Mouse (Mus musculus): ENCODE measurements around the gene Ctnnd2. TPM values are rescaled to one million over a fixed set of nuclear protein-coding genes. Genes with fewer than 3 reads are reported as not detected.

The Ctnnd2 gene
- polyA plus RNA-seq, 1 experiment: 0.28 TPM

DNA sequence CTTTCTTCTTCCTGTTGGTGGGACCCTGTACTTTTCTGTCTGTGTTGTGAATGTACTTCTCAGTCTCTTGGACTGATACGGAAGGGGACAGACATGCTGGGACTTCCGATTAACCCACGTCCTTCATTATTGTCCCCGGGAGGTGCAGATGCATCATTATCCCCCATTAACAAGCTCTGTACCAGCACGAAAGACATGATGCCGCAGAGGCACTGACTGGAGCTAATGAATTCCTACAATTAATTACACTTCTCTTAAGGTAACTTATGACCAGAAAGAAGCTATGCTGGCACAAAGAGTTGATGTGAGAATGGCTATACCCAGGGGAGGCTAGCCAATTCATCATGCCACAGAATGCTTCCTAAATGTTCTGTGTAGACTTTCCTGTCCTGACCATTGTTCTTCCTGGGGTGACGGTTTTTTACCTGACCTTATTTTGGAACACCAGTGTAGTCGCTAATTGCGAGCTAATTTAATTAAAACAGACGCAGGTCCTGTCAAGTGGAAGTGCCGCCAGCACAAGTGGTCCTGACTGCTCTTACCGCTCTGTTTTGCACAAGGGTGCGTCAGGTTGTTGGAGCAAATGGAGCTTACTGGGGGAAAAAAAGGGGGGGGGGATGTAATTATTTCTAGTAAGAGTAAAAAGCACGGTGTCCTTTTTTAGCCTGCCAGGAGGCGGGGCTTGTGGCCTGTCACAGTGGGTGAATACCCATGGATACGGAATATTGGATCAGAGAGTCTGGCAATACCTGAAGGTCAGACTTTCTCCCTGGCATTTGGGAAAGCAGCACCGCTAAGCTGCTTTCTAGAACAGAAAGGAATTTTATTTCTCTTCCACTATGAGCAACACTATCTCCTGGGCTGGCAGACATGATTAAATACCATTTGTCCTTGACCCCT, 685.1 kb downstream of the Ctnnd2 start:
- Histone ChIP-seq H3K4me1 (ENCODE audit: control insufficient read depth, insufficient read depth, low read length) (no peaks in the 10 kb centered on the region), H3K4me3 (ENCODE audit: insufficient read depth, low read depth, low read length) (no peak overlapping the region), H3K36me3 (ENCODE audit: control insufficient read depth, insufficient read depth, low read length) (no peaks in the 10 kb centered on the region), H3K27ac (ENCODE audit: insufficient read depth, low read depth, low read length) (no peak overlapping the region), H3K27me3 (replicated peaks; ENCODE audit: control insufficient read depth, insufficient read depth, low read length) (no peaks in the 10 kb centered on the region)
- DNase-seq: no peak
- TF ChIP-seq POLR2A (IDR thresholded peaks at IDR 0.05; ENCODE audit: low read depth, low read length): no peak
- no peak for TF ChIP-seq CTCF (conservative IDR thresholded peaks at IDR 0.05; ENCODE audit: insufficient read depth, insufficient read length, low read depth, low read length)
- WGBS: 55% methylated on average over 17 of the region's 17 CpGs

- WGBS: 88% methylated on average over 5 of the region's 5 CpGs
- no peaks in the 10 kb centered on the region for H3K4me1 ChIP-seq (ENCODE audit: control insufficient read depth, insufficient read depth, low read length)
- no peak for TF ChIP-seq CTCF (conservative IDR thresholded peaks at IDR 0.05; ENCODE audit: insufficient read depth, insufficient read length, low read depth, low read length)
- TF ChIP-seq POLR2A (IDR thresholded peaks at IDR 0.05; ENCODE audit: low read depth, low read length): no peak
- no peaks in the 10 kb centered on the region for H3K27me3 ChIP-seq (replicated peaks; ENCODE audit: control insufficient read depth, insufficient read depth, low read length)
- DNase-seq: no peak
- H3K4me3 ChIP-seq (ENCODE audit: insufficient read depth, low read depth, low read length): no peak overlapping the region
- H3K36me3 ChIP-seq (ENCODE audit: control insufficient read depth, insufficient read depth, low read length): no peaks in the 10 kb centered on the region
- no peak overlapping the region for H3K27ac ChIP-seq (ENCODE audit: insufficient read depth, low read depth, low read length)
Measured at GRCm38 (mm10) chr15:30867429-30867828, 695.0 kb downstream of the Ctnnd2 start.

- H3K27ac ChIP-seq (ENCODE audit: insufficient read depth, low read depth, low read length): no peak overlapping the region
- DNase-seq: no peak
- H3K4me1 ChIP-seq (ENCODE audit: control insufficient read depth, insufficient read depth, low read length): no peaks in the 10 kb centered on the region
- H3K27me3 ChIP-seq (replicated peaks; ENCODE audit: control insufficient read depth, insufficient read depth, low read length): no peaks in the 10 kb centered on the region
- TF ChIP-seq POLR2A (IDR thresholded peaks at IDR 0.05; ENCODE audit: low read depth, low read length) (no peak), CTCF (conservative IDR thresholded peaks at IDR 0.05; ENCODE audit: insufficient read depth, insufficient read length, low read depth, low read length) (no peak)
- 72% methylated on average over 12 of the region's 12 CpGs for WGBS
- no peaks in the 10 kb centered on the region for H3K36me3 ChIP-seq (ENCODE audit: control insufficient read depth, insufficient read depth, low read length)
- H3K4me3 ChIP-seq (ENCODE audit: insufficient read depth, low read depth, low read length): no peak overlapping the region
Measured at GRCm38 (mm10) chr15:30869673-30870512, 697.5 kb downstream of the Ctnnd2 start.

DNA sequence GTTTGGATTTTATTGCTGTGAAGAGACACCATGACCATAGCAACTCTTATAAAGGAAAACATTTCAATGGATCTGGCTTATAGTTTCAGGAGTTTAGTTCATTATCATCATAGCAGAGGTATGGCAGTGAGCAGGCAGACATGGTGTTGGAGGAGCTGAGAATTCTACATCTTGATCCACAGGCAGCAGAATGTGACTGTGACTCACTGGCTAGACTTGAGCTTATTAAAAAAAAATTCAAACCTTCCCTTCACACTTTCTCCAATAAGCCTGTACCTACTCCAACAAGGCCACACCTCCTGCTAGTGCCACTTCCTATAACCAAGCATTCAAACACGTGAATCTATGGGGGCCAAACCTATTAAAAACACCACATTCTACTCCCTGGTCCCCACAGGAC, 703.1 kb downstream of the Ctnnd2 start:
- H3K27me3 ChIP-seq (replicated peaks; ENCODE audit: control insufficient read depth, insufficient read depth, low read length): no peaks in the 10 kb centered on the region
- no peak overlapping the region for H3K4me3 ChIP-seq (ENCODE audit: insufficient read depth, low read depth, low read length)
- DNase-seq: no peak
- no peak for TF ChIP-seq POLR2A (IDR thresholded peaks at IDR 0.05; ENCODE audit: low read depth, low read length)
- no peak for TF ChIP-seq CTCF (conservative IDR thresholded peaks at IDR 0.05; ENCODE audit: insufficient read depth, insufficient read length, low read depth, low read length)
- H3K27ac ChIP-seq (ENCODE audit: insufficient read depth, low read depth, low read length): no peak overlapping the region
- 49% methylated on average over 1 of the region's 1 CpGs for WGBS
- no peaks in the 10 kb centered on the region for H3K4me1 ChIP-seq (ENCODE audit: control insufficient read depth, insufficient read depth, low read length)
- H3K36me3 ChIP-seq (ENCODE audit: control insufficient read depth, insufficient read depth, low read length): no peaks in the 10 kb centered on the region

- no peak overlapping the region for H3K4me3 ChIP-seq (ENCODE audit: insufficient read depth, low read depth, low read length)
- no peak overlapping the region for H3K27ac ChIP-seq (ENCODE audit: insufficient read depth, low read depth, low read length)
- H3K27me3 ChIP-seq (replicated peaks; ENCODE audit: control insufficient read depth, insufficient read depth, low read length): no peaks in the 10 kb centered on the region
- TF ChIP-seq CTCF (conservative IDR thresholded peaks at IDR 0.05; ENCODE audit: insufficient read depth, insufficient read length, low read depth, low read length) (no peak), POLR2A (IDR thresholded peaks at IDR 0.05; ENCODE audit: low read depth, low read length) (no peak)
- H3K4me1 ChIP-seq (ENCODE audit: control insufficient read depth, insufficient read depth, low read length): no peaks in the 10 kb centered on the region
- no peaks in the 10 kb centered on the region for H3K36me3 ChIP-seq (ENCODE audit: control insufficient read depth, insufficient read depth, low read length)
- DNase-seq: no peak
- 83% methylated on average over 12 of the region's 12 CpGs for WGBS
Measured at GRCm38 (mm10) chr15:30884692-30885334, 712.4 kb downstream of the Ctnnd2 start.

DNA sequence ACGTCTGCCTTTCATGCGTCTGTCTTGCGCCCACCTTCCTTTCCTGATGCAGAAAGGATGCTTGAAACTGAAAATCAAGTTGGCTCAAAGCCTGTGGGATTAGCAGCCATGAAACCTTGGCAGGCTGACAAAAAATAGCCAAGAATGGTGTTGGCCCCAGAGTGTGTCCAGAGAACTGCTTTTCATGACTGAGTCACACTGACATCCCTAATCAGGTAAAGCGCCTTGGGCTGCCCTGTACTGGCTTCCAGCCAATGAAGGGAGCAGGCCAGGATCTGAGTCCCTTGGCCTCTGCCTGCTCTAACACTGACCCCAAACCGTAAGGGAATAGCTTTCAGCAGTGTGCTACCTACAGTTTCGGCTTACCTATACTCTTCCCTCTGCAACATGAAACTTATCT, 713.0 kb downstream of the Ctnnd2 start:
- WGBS: 56% methylated on average over 6 of the region's 6 CpGs
- Histone ChIP-seq H3K27me3 (replicated peaks; ENCODE audit: control insufficient read depth, insufficient read depth, low read length) (no peaks in the 10 kb centered on the region), H3K4me1 (ENCODE audit: control insufficient read depth, insufficient read depth, low read length) (no peaks in the 10 kb centered on the region), H3K36me3 (ENCODE audit: control insufficient read depth, insufficient read depth, low read length) (no peaks in the 10 kb centered on the region), H3K27ac (ENCODE audit: insufficient read depth, low read depth, low read length) (no peak overlapping the region), H3K4me3 (ENCODE audit: insufficient read depth, low read depth, low read length) (no peak overlapping the region)
- DNase-seq: peak; percentile 3
- no peak for TF ChIP-seq CTCF (conservative IDR thresholded peaks at IDR 0.05; ENCODE audit: insufficient read depth, insufficient read length, low read depth, low read length)
- no peak for TF ChIP-seq POLR2A (IDR thresholded peaks at IDR 0.05; ENCODE audit: low read depth, low read length)
